Mouse (Mus musculus) ES-E14 (cell line): ENCODE measurements around the gene Eif1ad. TPM values are rescaled to one million over a fixed set of nuclear protein-coding genes. Genes with fewer than 3 reads are reported as not detected.
A peak's percentile ranks its signal among the peaks of the same experiment; 100 is the strongest.

Experiments used
- DNase-seq: peaks from one replicate; pipeline ENCODE4 v3.0.0-alpha.2; 2013; ENCODE audit warnings: low read depth, low spot score
- H3K27ac ChIP-seq: 2 replicates; pipeline ENCODE4 v1.5.1; 2012; ENCODE audit warnings: low read depth, mild to moderate bottlenecking, low read length, moderate library complexity, mixed read lengths; ENCODE audit not compliant: poor library complexity, insufficient read depth, severe bottlenecking
- H3K36me3 ChIP-seq: 2 replicates; pipeline ENCODE4 v1.6.1; 2012; ENCODE audit warnings: mild to moderate bottlenecking, low read length, moderate library complexity, mixed read lengths; ENCODE audit not compliant: control insufficient read depth, poor library complexity, insufficient read depth, severe bottlenecking
- H3K4me1 ChIP-seq, 2 experiments: fragments of 150-350 bp in 1 of 2; sonication (generic) in 1 of 2; 2 replicates each; pipeline ENCODE4 v1.6.1; 2012; ENCODE audit warnings: low read length in 2 of 2, mild to moderate bottlenecking in 1 of 2, mixed read lengths in 1 of 2; ENCODE audit not compliant: control insufficient read depth in 2 of 2, insufficient read depth in 2 of 2, poor library complexity in 1 of 2
- H3K4me3 ChIP-seq, 2 experiments: fragments of 150-350 bp in 1 of 2; sonication (generic) in 1 of 2; 2 replicates each; pipeline ENCODE4 v1.5.1; 2012; ENCODE audit warnings: low read length in 2 of 2, low read depth in 1 of 2, mild to moderate bottlenecking in 1 of 2, mixed read lengths in 1 of 2; ENCODE audit not compliant: insufficient read depth in 1 of 2, poor library complexity in 1 of 2, severe bottlenecking in 1 of 2
- H3K9ac ChIP-seq: 2 replicates; pipeline ENCODE4 v1.6.1; 2012; ENCODE audit warnings: low read depth, mild to moderate bottlenecking, low read length, mixed read lengths; ENCODE audit not compliant: poor library complexity, insufficient read depth, severe bottlenecking
- H3K9me3 ChIP-seq: fragments of 150-350 bp; sonication (generic); 2 replicates; pipeline ENCODE4 v1.6.1; 2012; ENCODE audit warnings: low read depth, mild to moderate bottlenecking, low read length; ENCODE audit not compliant: control insufficient read depth, insufficient read depth
- CHD2 ChIP-seq: IDR thresholded peaks from 2 replicates; pipeline ENCODE4 v1.6.1; 2014; ENCODE audit warnings: mild to moderate bottlenecking, low read depth, low read length, inconsistent platforms
- HCFC1 ChIP-seq: IDR thresholded peaks from 2 replicates; pipeline ENCODE4 v1.6.1; 2012; ENCODE audit warnings: low read length, inconsistent platforms, borderline replicate concordance; ENCODE audit not compliant: insufficient read depth
- MAFK ChIP-seq: IDR thresholded peaks from 2 replicates; pipeline ENCODE4 v1.6.1; 2014; ENCODE audit warnings: mild to moderate bottlenecking, low read depth, low read length, inconsistent platforms; ENCODE audit not compliant: insufficient read depth
- ZC3H11A ChIP-seq: IDR thresholded peaks from 2 replicates; pipeline ENCODE4 v1.6.1; 2012; ENCODE audit warnings: low read depth, mild to moderate bottlenecking, inconsistent platforms, low read length, borderline replicate concordance
- ZNF384 ChIP-seq: IDR thresholded peaks from 2 replicates; pipeline ENCODE4 v1.6.1; 2012; ENCODE audit warnings: low read depth, low read length, inconsistent platforms
- in situ Hi-C, 2 experiments: fragments of 600-800 bp; cut with MboI; formaldehyde crosslinking; loops; one replicate each; pipeline ENCODE4 v1.15.1; 2025; ENCODE audit warnings: low sequenced_read_pairs in 2 of 2, inconsistent platforms in 1 of 2; ENCODE audit not compliant: unreplicated experiment in 2 of 2
- total RNA-seq: library from RNA; depleted of rRNA; stranded (reverse); fragments of 300-350 nt; gene quantifications from 2 replicates; pipeline ENCODE4 v1.2.3, GENCODE M21; 2012

The Eif1ad gene
- total RNA-seq, 1 experiment = 101 TPM

GRCm38 (mm10) chr19:5335441-5335840, 31.1 kb upstream of the Eif1ad start, which contains the start of gene Catsper1:
TSS of gene Catsper1 (plus strand) at chr19:5335741.
- no peak for DNase-seq
- H3K9ac ChIP-seq = no peak within 1 kb of the TSS
- in situ Hi-C loops = no loop called here
- no peaks in the 10 kb centered on the region for H3K36me3 ChIP-seq
- H3K27ac ChIP-seq = no peak within 1 kb of the TSS
- no peak for TF ChIP-seq CHD2
- TF ChIP-seq HCFC1 = no peak
- TF ChIP-seq MAFK = no peak
- no peak for TF ChIP-seq ZNF384
- TF ChIP-seq ZC3H11A = no peak
- no peaks in the 10 kb centered on the region for H3K9me3 ChIP-seq
- H3K4me1 ChIP-seq = peaks cover 0 to 2% of the 10 kb centered on the region in 2 experiments; a peak in 2 of 4 replicates
- no peak within 1 kb of the TSS for H3K4me3 ChIP-seq

GRCm38 (mm10) chr19:5337975-5338374, 28.6 kb upstream of the Eif1ad start:
- no peak overlapping the region for H3K9ac ChIP-seq
- TF ChIP-seq ZC3H11A = peak; percentile 36; the same call in 1 of the 2 replicates
- TF ChIP-seq ZNF384 = no peak
- H3K9me3 ChIP-seq = no peaks in the 10 kb centered on the region
- no peak overlapping the region for H3K27ac ChIP-seq
- in situ Hi-C loops = no loop called here
- H3K4me3 ChIP-seq = no peak overlapping the region
- peaks cover 0 to 2% of the 10 kb centered on the region in 2 experiments; a peak in 2 of 4 replicates for H3K4me1 ChIP-seq
- no peaks in the 10 kb centered on the region for H3K36me3 ChIP-seq
- peak; percentile 81 for DNase-seq

- DNase-seq = no peak
- no peak for TF ChIP-seq HCFC1
- TF ChIP-seq ZNF384 = no peak
- no peak for TF ChIP-seq CHD2
- no peak for TF ChIP-seq MAFK
- no peak for TF ChIP-seq ZC3H11A
- no peak overlapping the region for H3K27ac ChIP-seq
- H3K9me3 ChIP-seq = no peaks in the 10 kb centered on the region
- H3K4me1 ChIP-seq = no peaks in the 10 kb centered on the region; a peak in 1 of 4 replicates
- no peak overlapping the region for H3K4me3 ChIP-seq
- in situ Hi-C loops = no loop called here
- no peaks in the 10 kb centered on the region for H3K36me3 ChIP-seq
- no peak overlapping the region for H3K9ac ChIP-seq
These were observed 25.2 kb upstream of the Eif1ad start for GRCm38 (mm10) chr19:5341360-5341759.

DNA sequence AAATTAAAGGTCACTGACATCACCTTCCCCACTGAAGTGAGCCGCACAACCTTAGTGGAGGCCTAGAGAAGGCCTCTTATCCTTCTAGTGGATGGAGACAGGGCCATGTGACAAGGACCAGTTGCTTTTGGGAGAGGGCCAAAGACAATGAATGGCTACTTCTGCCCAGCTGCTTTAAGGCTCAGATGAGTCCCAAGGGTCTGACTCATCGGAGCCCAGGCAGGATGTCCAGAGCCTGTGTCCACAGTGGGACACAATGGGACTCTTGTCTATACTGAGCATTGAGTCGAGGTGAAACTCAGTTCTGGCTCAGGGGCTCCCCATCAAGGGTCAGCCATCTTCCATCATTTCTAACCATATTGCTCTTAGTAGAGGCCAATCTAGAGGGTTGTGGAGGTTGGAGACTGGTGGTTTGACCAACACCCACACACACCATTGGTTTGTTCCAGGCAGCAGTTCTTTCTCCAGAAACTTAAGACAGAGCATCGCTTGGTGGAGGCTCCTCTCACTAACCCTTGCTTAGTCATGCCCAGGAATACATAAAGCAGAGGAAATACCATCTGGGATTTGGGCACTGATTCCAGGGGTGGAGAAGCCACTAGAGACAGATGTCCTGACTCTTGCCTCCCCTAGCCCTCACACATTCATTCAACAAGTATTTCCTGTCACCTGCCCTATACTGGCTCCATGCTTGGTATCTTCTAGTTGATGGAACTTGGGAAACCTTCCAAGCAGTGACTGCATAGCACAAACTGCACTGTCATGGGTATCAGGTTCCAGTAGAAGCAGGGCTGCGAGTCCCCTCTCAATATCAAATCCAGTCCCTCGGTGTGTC, 21.0 kb upstream of the Eif1ad start:
- in situ Hi-C loops = no loop called here
- Histone ChIP-seq H3K9ac (no peak overlapping the region), H3K27ac (no peak overlapping the region), H3K9me3 (no peaks in the 10 kb centered on the region), H3K4me3 (no peak overlapping the region), H3K36me3 (no peaks in the 10 kb centered on the region), H3K4me1 (no peaks in the 10 kb centered on the region)
- no peak for TF ChIP-seq MAFK
- no peak for TF ChIP-seq HCFC1
- no peak for TF ChIP-seq ZNF384
- TF ChIP-seq ZC3H11A = no peak
- no peak for DNase-seq
